Mouse (Mus musculus) layer of hippocampus, postnatal 25 days (tissue): ENCODE data around the gene Pard3. TPM values are rescaled to one million over a fixed set of nuclear protein-coding genes. Genes with fewer than 3 reads are reported as not detected.
A peak's percentile ranks its signal among the peaks of the same experiment; 100 is the strongest.
"Not testable (repeated sequence)": the region's sequence is repeated elsewhere in the genome, so short reads cannot be mapped to it uniquely, and the experiment has no call there.

Experiments used
- DNase-seq, 2 experiments: peaks; one replicate each; pipeline ENCODE4 v3.0.0; 2022; ENCODE audit warnings: mixed read lengths in 2 of 2, low spot score in 1 of 2; ENCODE audit errors: extremely low spot score in 1 of 2
- total RNA-seq, 2 experiments: library from RNA; stranded (reverse); gene quantifications; 2 replicates each; pipeline ENCODE4 v1.2.3; 2021

The Pard3 gene
- total RNA-seq, 2 experiments from 2014 or later: 21.8 to 22.7 TPM

GRCm38 (mm10) chr8:127128781-127129396 is 65.2 kb downstream of the Pard3 start:
- no peak for DNase-seq

- DNase-seq: no peak
Observed at GRCm38 (mm10) chr8:127134327-127134726, 70.6 kb downstream of the Pard3 start.

- DNase-seq: no peak
Observed at GRCm38 (mm10) chr8:127136201-127136600, 72.5 kb downstream of the Pard3 start.

GRCm38 (mm10) chr8:127136781-127137180 is 73.1 kb downstream of the Pard3 start:
- DNase-seq: no peak

- peak; percentile 37 to 81 for DNase-seq
Observed at GRCm38 (mm10) chr8:127139154-127139553, 75.5 kb downstream of the Pard3 start.

- no peak for DNase-seq
Observed at GRCm38 (mm10) chr8:127140945-127141344, 77.3 kb downstream of the Pard3 start.

GRCm38 (mm10) chr8:127143641-127144040 is 79.9 kb downstream of the Pard3 start:
- DNase-seq: no peak

- DNase-seq: no peak
Observed at GRCm38 (mm10) chr8:127144562-127144961, 80.9 kb downstream of the Pard3 start.

- no peak for DNase-seq
Observed at GRCm38 (mm10) chr8:127145135-127145534, 81.4 kb downstream of the Pard3 start.

- no peak for DNase-seq
Observed at GRCm38 (mm10) chr8:127146055-127146454, 82.4 kb downstream of the Pard3 start.

- DNase-seq: no peak
Observed at GRCm38 (mm10) chr8:127148821-127149220, 85.1 kb downstream of the Pard3 start.

- DNase-seq: no peak
Observed at GRCm38 (mm10) chr8:127150645-127151044, 87.0 kb downstream of the Pard3 start.

GRCm38 (mm10) chr8:127151706-127152105 is 88.0 kb downstream of the Pard3 start:
- no peak for DNase-seq

GRCm38 (mm10) chr8:127157087-127157486 is 93.4 kb downstream of the Pard3 start:
- no peak for DNase-seq

- DNase-seq: no peak
Observed at GRCm38 (mm10) chr8:127159421-127159966, 95.8 kb downstream of the Pard3 start.

GRCm38 (mm10) chr8:127161854-127162253 is 98.2 kb downstream of the Pard3 start:
- no peak for DNase-seq

- no peak for DNase-seq
Observed at GRCm38 (mm10) chr8:127162821-127163220, 99.1 kb downstream of the Pard3 start.

- no peak for DNase-seq
Observed at GRCm38 (mm10) chr8:127164326-127165280, 100.9 kb downstream of the Pard3 start.

GRCm38 (mm10) chr8:127168496-127168895 is 104.8 kb downstream of the Pard3 start:
- no peak for DNase-seq

GRCm38 (mm10) chr8:127169361-127169760 is 105.7 kb downstream of the Pard3 start:
- DNase-seq: no peak

- DNase-seq: not testable (repeated sequence)
Observed at GRCm38 (mm10) chr8:127170372-127170771, 106.7 kb downstream of the Pard3 start.
